Mouse (Mus musculus): ENCODE results near the gene Prkab2.

Gene Prkab2

DNA sequence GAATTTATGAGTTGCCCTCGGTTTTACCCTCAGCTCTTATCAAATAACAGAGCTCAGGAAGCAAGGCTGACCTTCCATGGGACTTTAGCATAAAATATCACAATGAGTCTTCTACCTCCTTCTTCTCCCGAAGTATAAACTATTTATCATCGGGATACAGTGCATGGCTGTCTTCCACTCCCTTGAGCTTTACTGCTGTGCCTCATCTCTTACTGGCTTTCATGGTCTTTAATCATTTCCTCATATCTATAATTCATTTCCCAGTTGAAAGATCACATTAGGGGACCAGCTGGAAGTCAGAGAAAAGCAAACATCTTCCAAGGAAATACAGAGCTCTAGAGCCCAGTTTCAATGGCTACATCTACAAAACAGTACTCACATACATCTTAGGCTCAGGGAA is 9.0 kb upstream of the Prkab2 start:
- DNase-seq (ENCODE audit: inconsistent age in 2 of 2, low spot score in 1 of 2) = no peak

- no peak for DNase-seq (ENCODE audit: inconsistent age in 2 of 2, low spot score in 1 of 2)
Measured at GRCm38 (mm10) chr3:97649469-97649868, 8.5 kb upstream of the Prkab2 start.

- DNase-seq (ENCODE audit: inconsistent age in 2 of 2, low spot score in 1 of 2) = no peak
Measured at GRCm38 (mm10) chr3:97651604-97652003, 6.4 kb upstream of the Prkab2 start.

DNA sequence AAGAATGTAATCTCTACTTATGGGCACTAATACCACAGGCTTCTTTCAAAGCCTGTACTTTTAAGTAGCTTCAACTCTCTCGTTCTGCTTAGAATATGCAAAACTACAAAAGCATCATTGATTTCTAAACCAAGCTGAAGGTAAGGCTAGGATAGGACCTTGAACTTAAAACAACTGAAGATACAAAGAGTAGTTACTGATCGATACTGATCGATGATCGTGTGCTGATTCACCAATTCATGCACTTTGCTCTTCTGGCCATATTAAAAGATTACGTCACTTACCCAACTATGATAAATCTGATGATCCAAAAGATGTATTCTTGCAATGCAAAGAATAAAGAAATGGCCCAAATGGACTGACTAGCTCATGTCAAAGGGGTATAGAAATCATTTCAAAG is 4.2 kb upstream of the Prkab2 start:
- DNase-seq (ENCODE audit: inconsistent age in 2 of 2, low spot score in 1 of 2) = no peak

- DNase-seq (ENCODE audit: inconsistent age in 2 of 2, low spot score in 1 of 2) = peak in 1 of 2 experiments; percentile 45
Measured at GRCm38 (mm10) chr3:97654901-97655300, 3.1 kb upstream of the Prkab2 start.

- DNase-seq (ENCODE audit: inconsistent age in 2 of 2, low spot score in 1 of 2) = peak in 1 of 2 experiments; percentile 32
Measured at GRCm38 (mm10) chr3:97658426-97659193, 617 bp downstream of the Prkab2 start.

- DNase-seq (ENCODE audit: inconsistent age in 2 of 2, low spot score in 1 of 2) = peak; percentile 26 to 54
Measured at GRCm38 (mm10) chr3:97659746-97660145, 1.8 kb downstream of the Prkab2 start.

DNA sequence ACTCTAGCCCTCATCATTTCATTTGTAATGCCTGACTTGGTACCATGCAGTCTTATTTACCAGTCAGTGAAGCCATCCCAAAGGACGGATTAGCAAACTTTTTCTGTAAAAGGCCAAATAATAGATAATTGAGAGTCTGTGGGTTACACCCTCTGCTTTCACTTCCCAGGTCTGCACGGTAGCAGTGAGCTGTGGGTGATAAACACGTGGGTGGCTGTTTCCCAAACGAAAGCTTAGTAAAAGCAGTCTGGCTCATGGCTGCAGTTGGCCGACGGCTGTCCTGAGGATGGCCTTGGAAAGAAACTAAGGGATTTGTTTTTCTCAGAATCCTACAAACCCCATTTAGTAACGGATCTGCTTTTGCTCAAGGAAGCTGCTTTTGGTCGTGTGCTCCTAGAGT is 3.2 kb downstream of the Prkab2 start:
- peak in 1 of 2 experiments; percentile 51 for DNase-seq (ENCODE audit: inconsistent age in 2 of 2, low spot score in 1 of 2)

DNA sequence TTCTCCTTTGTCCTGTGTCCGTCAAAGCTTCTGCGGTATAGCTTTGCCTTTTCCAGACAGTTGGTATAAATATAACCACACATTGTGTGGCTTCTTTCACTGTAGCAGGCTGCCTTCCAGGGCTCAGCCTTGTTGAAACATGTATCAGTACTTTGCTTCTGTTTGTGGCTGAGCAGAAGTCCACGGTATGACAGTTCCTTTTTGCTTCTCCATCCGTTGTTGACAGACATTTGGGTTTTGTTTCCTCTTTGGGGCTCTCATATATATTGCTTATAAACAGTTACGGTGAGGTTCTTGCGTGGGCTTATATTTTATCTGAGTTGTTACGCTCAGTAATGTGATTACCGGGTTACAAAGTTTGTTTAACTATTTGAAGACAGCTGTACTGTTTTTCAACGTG is 7.5 kb downstream of the Prkab2 start:
- DNase-seq (ENCODE audit: inconsistent age in 2 of 2, low spot score in 1 of 2) = no peak

GRCm38 (mm10) chr3:97666154-97666553 is 8.2 kb downstream of the Prkab2 start:
- DNase-seq (ENCODE audit: inconsistent age in 2 of 2, low spot score in 1 of 2) = no peak

- DNase-seq (ENCODE audit: inconsistent age in 2 of 2, low spot score in 1 of 2) = no peak
Measured at GRCm38 (mm10) chr3:97667093-97667675, 9.2 kb downstream of the Prkab2 start.

DNA sequence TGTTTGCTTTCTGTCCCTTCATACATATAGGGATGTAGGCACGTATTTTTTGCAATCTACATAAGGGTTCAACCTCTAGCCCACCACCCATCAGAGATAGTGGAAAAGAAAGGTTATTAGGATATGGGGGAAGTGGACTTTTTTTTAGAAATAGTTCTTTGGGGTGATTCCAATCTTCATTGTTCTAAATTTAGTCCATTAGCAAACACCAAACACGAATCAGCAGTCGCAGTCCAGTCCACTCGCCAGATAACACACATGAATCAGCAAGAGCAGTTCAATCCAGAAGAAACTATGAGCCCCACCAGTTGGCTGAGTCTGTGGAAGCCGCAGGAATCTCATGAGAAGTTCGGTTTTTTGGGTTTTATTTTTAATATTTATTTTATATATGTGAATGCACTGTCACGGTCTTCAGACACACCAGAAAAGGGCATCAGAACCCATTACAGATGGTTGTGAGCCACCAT is 16.7 kb downstream of the Prkab2 start, which contains the start of gene Gm17651:
TSS of gene Gm17651 (minus strand) at position 51 of the 467 bp plus-strand sequence.
- DNase-seq (ENCODE audit: inconsistent age in 2 of 2, low spot score in 1 of 2) = no peak

DNA sequence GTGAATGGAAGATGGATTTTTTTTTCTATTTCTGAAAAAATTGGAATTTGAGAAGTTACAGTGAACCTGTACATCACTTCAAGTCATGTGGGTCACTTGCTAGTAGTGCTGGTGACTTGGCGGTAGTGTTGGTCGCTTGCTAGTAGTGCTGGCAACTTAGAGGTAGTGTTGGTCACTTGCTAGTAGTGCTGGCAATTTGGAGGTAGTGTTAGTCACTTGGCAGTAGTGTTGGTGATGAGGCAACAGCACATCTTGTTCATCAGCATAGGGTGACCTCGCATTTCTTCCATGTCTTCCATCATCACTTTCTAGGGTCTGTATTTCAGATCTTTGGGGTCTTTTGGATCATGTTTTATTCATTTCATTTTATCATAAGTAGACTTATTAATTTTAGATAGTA is 18.1 kb downstream of the Prkab2 start:
- DNase-seq (ENCODE audit: inconsistent age in 2 of 2, low spot score in 1 of 2) = no peak

DNA sequence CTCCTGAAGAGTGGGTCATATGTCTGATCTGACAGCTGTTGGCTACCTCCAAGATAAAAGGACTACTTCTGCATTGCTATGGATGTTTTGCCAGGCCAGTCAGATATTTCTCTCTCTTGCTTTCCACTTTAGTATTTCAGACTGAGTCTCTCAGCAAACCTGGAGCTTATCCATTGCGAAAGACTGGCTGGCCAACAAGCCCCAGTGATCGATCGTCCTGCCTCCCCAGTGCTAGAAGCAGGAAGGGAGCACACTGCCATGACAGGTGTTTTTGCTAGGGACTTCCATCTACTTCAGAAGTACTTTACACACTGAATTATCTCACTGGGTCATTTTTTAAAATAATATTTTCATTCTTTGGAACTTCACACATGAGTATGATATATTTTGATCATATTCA is 20.4 kb downstream of the Prkab2 start:
- no peak for DNase-seq (ENCODE audit: inconsistent age in 2 of 2, low spot score in 1 of 2)

GRCm38 (mm10) chr3:97680631-97681320 is 22.8 kb downstream of the Prkab2 start:
- DNase-seq (ENCODE audit: inconsistent age in 2 of 2, low spot score in 1 of 2) = peak; percentile 82 to 95

- peak; percentile 83 to 93 for DNase-seq (ENCODE audit: inconsistent age in 2 of 2, low spot score in 1 of 2)
Measured at GRCm38 (mm10) chr3:97681321-97682158, 23.5 kb downstream of the Prkab2 start.

DNA sequence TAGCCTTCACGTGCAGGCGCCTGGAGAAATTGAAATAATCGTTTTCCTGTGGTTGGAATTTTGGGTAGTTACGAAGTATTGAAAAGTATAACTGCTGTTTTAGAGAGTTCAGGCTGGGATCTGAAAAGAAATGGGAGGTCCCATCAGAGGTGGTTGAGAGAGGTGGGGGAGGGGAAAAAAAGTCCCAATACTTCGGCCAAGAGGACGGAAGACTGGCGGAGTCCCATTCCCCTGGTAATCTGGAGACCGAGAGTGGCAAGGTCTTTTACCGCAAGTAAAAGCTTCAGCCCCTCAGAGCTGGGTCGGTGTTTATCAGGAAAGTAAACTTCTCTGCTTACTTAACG is 24.1 kb downstream of the Prkab2 start:
- no peak for DNase-seq (ENCODE audit: inconsistent age in 2 of 2, low spot score in 1 of 2)

DNA sequence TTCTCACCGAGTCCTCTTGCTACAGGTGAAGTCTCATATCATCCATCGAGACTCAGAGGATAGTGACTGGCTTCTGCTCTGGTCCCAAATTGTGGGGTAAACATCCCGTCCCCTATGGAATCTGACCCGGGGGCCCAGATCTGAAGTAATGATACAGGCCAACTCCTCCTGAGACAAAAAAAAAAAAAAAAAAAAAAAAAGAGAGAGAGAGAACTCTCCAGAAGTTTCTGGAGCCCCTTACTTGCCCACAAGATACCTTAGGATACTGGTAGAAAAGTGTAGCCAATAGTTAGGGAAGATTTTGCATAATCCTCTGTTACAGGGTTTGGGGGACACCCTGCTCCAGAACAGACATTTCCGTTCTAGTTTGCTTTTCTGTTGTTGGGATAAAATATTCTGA is 24.6 kb downstream of the Prkab2 start:
- DNase-seq (ENCODE audit: inconsistent age in 2 of 2, low spot score in 1 of 2) = no peak

DNA sequence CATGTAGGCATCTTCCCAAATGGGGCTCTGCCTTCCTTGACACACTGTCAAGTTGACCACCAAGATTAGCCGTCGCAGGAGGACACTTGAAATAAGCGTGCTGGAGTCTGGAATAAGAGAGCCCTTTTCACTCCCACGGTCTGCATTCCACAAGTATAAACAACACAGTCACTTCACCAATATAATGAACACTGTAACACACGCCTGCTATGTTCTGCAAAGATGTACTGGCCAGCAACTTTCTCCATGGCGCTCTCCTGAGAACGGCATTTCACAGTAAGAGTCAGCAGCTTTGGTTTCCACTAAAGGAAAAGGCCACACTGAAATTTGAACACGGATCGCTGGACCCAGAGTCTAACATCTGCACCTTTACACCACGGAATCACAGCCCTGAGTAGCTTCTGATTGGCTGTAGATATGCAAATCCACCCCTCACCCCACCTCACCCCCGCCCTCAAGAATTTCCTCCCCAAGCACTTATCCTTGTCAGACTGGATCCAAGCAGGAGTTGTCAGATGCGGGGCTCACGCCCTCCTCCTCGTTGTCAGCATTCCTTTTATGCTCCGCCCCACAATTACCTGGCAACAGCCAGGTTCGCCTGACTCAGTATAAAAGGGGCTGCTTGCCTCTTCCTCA is 25.7 kb downstream of the Prkab2 start:
- DNase-seq (ENCODE audit: inconsistent age in 2 of 2, low spot score in 1 of 2) = no peak

GRCm38 (mm10) chr3:97686372-97687117 is 28.6 kb downstream of the Prkab2 start:
- DNase-seq (ENCODE audit: inconsistent age in 2 of 2, low spot score in 1 of 2) = no peak
